Mouse (Mus musculus): ENCODE data around the gene Sdk2. TPM values are rescaled to one million over a fixed set of nuclear protein-coding genes. Genes with fewer than 3 reads are reported as not detected.

The Sdk2 gene
- polyA plus RNA-seq, 1 experiment: 7.4 TPM

GRCm38 (mm10) chr11:113774773-113775172, 292.1 kb downstream of the Sdk2 start:
- Histone ChIP-seq H3K4me1 (ENCODE audit: control insufficient read depth, insufficient read depth, low read length) (no peaks in the 10 kb centered on the region), H3K27ac (ENCODE audit: insufficient read depth, low read length) (no peak overlapping the region), H3K4me3 (ENCODE audit: insufficient read depth, low read length) (no peak overlapping the region)
- TF ChIP-seq POLR2A (IDR thresholded peaks at IDR 0.05; ENCODE audit: extremely low read depth, insufficient read depth, low read length) (no peak), CTCF (IDR thresholded peaks at IDR 0.05; ENCODE audit: extremely low read depth, insufficient read depth, low read length) (no peak)

DNA sequence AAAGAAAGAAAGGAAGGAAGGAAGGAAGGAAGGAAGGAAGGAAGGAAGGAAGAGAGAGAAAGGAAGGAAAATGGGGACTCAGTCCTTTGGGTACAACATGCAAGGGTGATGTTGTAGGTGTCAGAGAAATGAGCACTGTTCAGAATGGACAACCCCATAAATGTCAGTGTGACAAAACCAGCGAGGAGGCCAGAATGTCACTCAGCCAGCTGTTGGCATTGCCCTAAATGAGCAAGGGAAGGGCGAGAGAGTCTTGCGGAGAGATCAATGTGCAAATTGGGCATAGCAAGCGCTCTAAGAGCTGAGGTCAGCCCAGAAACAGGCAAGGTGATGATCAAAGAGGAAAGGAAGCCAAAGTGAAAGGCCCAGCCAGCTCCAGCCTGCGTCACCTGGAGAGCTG, 293.7 kb downstream of the Sdk2 start:
- TF ChIP-seq CTCF (IDR thresholded peaks at IDR 0.05; ENCODE audit: extremely low read depth, insufficient read depth, low read length) (no peak), POLR2A (IDR thresholded peaks at IDR 0.05; ENCODE audit: extremely low read depth, insufficient read depth, low read length) (no peak)
- no peak overlapping the region for H3K27ac ChIP-seq (ENCODE audit: insufficient read depth, low read length)
- H3K4me1 ChIP-seq (ENCODE audit: control insufficient read depth, insufficient read depth, low read length): no peaks in the 10 kb centered on the region
- H3K4me3 ChIP-seq (ENCODE audit: insufficient read depth, low read length): no peak overlapping the region

DNA sequence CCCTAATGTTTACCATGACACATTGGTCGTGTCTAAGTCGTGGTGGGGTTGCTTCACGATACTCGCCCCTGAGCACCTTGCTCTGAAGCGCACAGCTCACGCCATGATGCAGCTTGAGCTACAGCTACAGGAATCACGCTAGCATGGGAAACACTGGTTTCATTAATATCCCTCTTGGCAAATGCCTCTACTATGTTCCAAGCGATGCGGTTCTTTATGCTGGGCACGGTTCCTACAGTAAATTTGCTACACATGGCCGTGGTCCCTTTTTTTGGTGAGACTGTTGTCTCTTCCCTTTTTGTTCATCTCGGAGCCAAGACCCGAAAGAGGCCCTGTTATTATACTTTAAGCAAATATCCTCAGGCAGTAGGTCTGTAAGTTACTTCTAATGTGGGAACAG, 295.7 kb downstream of the Sdk2 start:
- TF ChIP-seq POLR2A (IDR thresholded peaks at IDR 0.05; ENCODE audit: extremely low read depth, insufficient read depth, low read length) (no peak), CTCF (IDR thresholded peaks at IDR 0.05; ENCODE audit: extremely low read depth, insufficient read depth, low read length) (no peak)
- no peaks in the 10 kb centered on the region; the same call in none of the 2 replicates for H3K4me1 ChIP-seq (ENCODE audit: control insufficient read depth, insufficient read depth, low read length)
- H3K4me3 ChIP-seq (ENCODE audit: insufficient read depth, low read length): no peak overlapping the region
- H3K27ac ChIP-seq (ENCODE audit: insufficient read depth, low read length): no peak overlapping the region

GRCm38 (mm10) chr11:113768356-113768755, 298.5 kb downstream of the Sdk2 start:
- Histone ChIP-seq H3K4me1 (ENCODE audit: control insufficient read depth, insufficient read depth, low read length) (no peaks in the 10 kb centered on the region; the same call in none of the 2 replicates), H3K27ac (ENCODE audit: insufficient read depth, low read length) (no peak overlapping the region), H3K4me3 (ENCODE audit: insufficient read depth, low read length) (no peak overlapping the region)
- TF ChIP-seq POLR2A (IDR thresholded peaks at IDR 0.05; ENCODE audit: extremely low read depth, insufficient read depth, low read length) (no peak), CTCF (IDR thresholded peaks at IDR 0.05; ENCODE audit: extremely low read depth, insufficient read depth, low read length) (no peak)

GRCm38 (mm10) chr11:113767285-113767684, 299.6 kb downstream of the Sdk2 start:
- no peak overlapping the region for H3K27ac ChIP-seq (ENCODE audit: insufficient read depth, low read length)
- no peak overlapping the region for H3K4me3 ChIP-seq (ENCODE audit: insufficient read depth, low read length)
- TF ChIP-seq POLR2A (IDR thresholded peaks at IDR 0.05; ENCODE audit: extremely low read depth, insufficient read depth, low read length) (no peak), CTCF (IDR thresholded peaks at IDR 0.05; ENCODE audit: extremely low read depth, insufficient read depth, low read length) (no peak)
- H3K4me1 ChIP-seq (ENCODE audit: control insufficient read depth, insufficient read depth, low read length): no peaks in the 10 kb centered on the region; the same call in none of the 2 replicates

- TF ChIP-seq CTCF (IDR thresholded peaks at IDR 0.05; ENCODE audit: extremely low read depth, insufficient read depth, low read length): no peak
- no peak for TF ChIP-seq POLR2A (IDR thresholded peaks at IDR 0.05; ENCODE audit: extremely low read depth, insufficient read depth, low read length)
- Histone ChIP-seq H3K27ac (ENCODE audit: insufficient read depth, low read length) (no peak overlapping the region), H3K4me3 (ENCODE audit: insufficient read depth, low read length) (no peak overlapping the region)
Measured at GRCm38 (mm10) chr11:113766284-113766985, 300.4 kb downstream of the Sdk2 start.

DNA sequence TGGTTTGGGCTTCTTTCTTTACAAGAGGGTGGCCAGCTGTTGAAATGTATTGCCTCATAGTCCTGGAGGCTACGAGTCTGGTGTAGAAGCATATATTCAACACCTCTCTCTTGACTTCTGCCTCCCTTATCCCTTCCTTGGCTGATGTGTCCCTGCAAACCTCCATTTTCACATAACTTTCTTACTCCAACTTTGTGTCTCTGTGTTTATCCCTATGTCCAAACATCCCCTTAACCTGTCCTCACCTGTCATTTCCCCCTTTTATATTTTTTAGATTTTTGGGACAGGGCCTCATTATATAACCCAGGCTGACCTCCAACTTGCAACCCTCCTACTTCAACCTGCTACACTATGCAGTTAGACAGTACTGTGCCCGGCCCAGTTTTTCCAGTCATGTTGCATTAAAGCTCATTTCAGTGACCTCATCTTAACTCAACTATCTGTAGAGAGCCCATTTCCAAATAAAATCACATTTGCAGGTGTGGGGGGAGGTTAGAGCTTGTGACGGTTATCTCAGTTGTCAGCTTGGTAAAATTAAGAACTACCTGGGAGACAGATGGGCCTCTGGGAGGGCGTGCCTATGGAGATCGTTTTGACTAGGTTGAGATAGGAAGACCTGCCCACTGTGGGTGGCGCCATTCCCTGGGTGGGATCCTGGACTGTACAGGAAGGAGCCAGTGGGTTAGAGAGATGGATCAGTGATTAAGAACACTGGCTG, 302.6 kb downstream of the Sdk2 start:
- Histone ChIP-seq H3K4me1 (ENCODE audit: control insufficient read depth, insufficient read depth, low read length) (no peaks in the 10 kb centered on the region; the same call in none of the 2 replicates), H3K27ac (ENCODE audit: insufficient read depth, low read length) (no peak overlapping the region), H3K4me3 (ENCODE audit: insufficient read depth, low read length) (no peak overlapping the region)
- no peak for TF ChIP-seq CTCF (IDR thresholded peaks at IDR 0.05; ENCODE audit: extremely low read depth, insufficient read depth, low read length)
- TF ChIP-seq POLR2A (IDR thresholded peaks at IDR 0.05; ENCODE audit: extremely low read depth, insufficient read depth, low read length): no peak

More at GRCm38 (mm10) chr11:113766284-113766985, 300.4 kb downstream of the Sdk2 start:
- no peaks in the 10 kb centered on the region; the same call in none of the 2 replicates for H3K4me1 ChIP-seq (ENCODE audit: control insufficient read depth, insufficient read depth, low read length)

DNA sequence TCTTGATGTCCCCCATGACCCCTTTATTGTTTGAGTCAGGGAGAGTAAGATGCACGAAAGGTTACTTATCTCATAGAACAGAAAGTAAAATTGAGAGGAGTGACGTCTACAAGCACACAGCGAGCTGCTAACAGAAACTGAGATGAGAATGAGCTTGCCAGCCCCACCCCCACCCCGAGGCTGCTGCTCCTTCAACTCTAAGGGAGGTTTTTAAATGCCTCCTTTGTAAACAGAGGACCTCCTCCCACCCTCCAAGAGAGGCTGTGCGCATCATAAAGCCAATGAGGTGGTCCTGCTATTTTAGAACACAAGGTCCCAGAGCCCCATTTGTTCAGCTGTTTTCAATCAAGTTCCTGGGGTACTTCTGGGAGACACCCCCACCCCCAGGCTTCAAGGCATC, 303.4 kb downstream of the Sdk2 start:
- H3K4me3 ChIP-seq (ENCODE audit: insufficient read depth, low read length): no peak overlapping the region
- no peak overlapping the region for H3K27ac ChIP-seq (ENCODE audit: insufficient read depth, low read length)
- TF ChIP-seq CTCF (IDR thresholded peaks at IDR 0.05; ENCODE audit: extremely low read depth, insufficient read depth, low read length) (no peak), POLR2A (IDR thresholded peaks at IDR 0.05; ENCODE audit: extremely low read depth, insufficient read depth, low read length) (no peak)
- no peaks in the 10 kb centered on the region; the same call in none of the 2 replicates for H3K4me1 ChIP-seq (ENCODE audit: control insufficient read depth, insufficient read depth, low read length)

- TF ChIP-seq CTCF (IDR thresholded peaks at IDR 0.05; ENCODE audit: extremely low read depth, insufficient read depth, low read length) (no peak), POLR2A (IDR thresholded peaks at IDR 0.05; ENCODE audit: extremely low read depth, insufficient read depth, low read length) (no peak)
Measured at GRCm38 (mm10) chr11:113762136-113762797, 304.6 kb downstream of the Sdk2 start.

More at GRCm38 (mm10) chr11:113762136-113762797, 304.6 kb downstream of the Sdk2 start:
- H3K27ac ChIP-seq (ENCODE audit: insufficient read depth, low read length): no peak overlapping the region
- no peak overlapping the region for H3K4me3 ChIP-seq (ENCODE audit: insufficient read depth, low read length)
- no peaks in the 10 kb centered on the region; the same call in none of the 2 replicates for H3K4me1 ChIP-seq (ENCODE audit: control insufficient read depth, insufficient read depth, low read length)

Data from cortical plate, adult 2 months (tissue).